20 mouse cellular contexts compared by ENCODE assay signal in the genomic region with DNA sequence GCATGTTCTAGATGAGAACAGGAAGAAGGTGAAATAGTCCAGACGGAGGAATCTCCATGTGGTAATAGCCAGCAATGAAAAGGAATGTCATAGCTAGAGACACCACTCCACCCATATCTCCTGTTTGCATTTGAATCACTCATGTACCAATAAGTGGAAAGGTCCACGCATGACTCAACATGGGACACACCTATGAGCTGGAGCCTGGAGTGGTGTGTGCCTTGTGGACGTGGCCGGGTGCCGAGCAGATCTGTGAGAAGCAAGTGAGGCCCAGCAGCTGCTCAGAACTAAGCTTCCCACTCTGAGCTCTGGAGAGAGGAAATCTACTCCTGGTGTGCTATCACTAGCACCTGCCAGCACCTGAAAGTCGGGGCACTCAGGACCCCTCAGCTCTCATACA.
"Had no signal": no experiment of that assay in that cellular context is flagged by ENCODE, and none has a peak within 500 bp of the region (broad histone marks: within the 10 kb centered on the region; RNA-seq: fewer than 3 reads in every experiment).

No protein-coding gene starts in this region.

- H3K27ac ChIP-seq: liver, embryonic 12.5 days; liver, embryonic 14.5 days; lung, embryonic 15.5 days; midbrain, embryonic 10.5 days; midbrain, embryonic 12.5 days; neural tube, embryonic 13.5 days; neural tube, embryonic 15.5 days had no signal

- H3K4me1 ChIP-seq: liver, embryonic 12.5 days; lung, embryonic 15.5 days had no signal

- H3K4me2 ChIP-seq: liver, embryonic 12.5 days; lung, embryonic 15.5 days; midbrain, embryonic 12.5 days; neural tube, embryonic 13.5 days; neural tube, embryonic 15.5 days had no signal

- H3K9me3 ChIP-seq: liver, embryonic 12.5 days; lung, embryonic 15.5 days; midbrain, embryonic 10.5 days; midbrain, embryonic 12.5 days; neural tube, embryonic 13.5 days; neural tube, embryonic 15.5 days had no signal

- H3K4me3 ChIP-seq: liver, embryonic 12.5 days; lung, embryonic 15.5 days; midbrain, embryonic 10.5 days; midbrain, embryonic 12.5 days; myocyte; neural tube, embryonic 13.5 days; neural tube, embryonic 15.5 days had no signal

- DNase-seq: lung, postnatal 14 days; midbrain, embryonic 14.5 days; retina, postnatal 1 day; right cerebral cortex, adult 18-20 months; right cerebral cortex, postnatal 25 days; right cerebral cortex, postnatal 4 days; spleen, adult 18-20 months; thymus, adult 2 months; thymus, postnatal 25 days; thymus, postnatal 4 days had no signal

- H3K9ac ChIP-seq: liver, embryonic 12.5 days; liver, embryonic 14.5 days; lung, embryonic 15.5 days; midbrain, embryonic 12.5 days; neural tube, embryonic 13.5 days; neural tube, embryonic 15.5 days had no signal

- H3K36me3 ChIP-seq: liver, embryonic 12.5 days; lung, embryonic 15.5 days; midbrain, embryonic 10.5 days; midbrain, embryonic 12.5 days; neural tube, embryonic 13.5 days; neural tube, embryonic 15.5 days had no signal

- H3K27me3 ChIP-seq: liver, embryonic 12.5 days; lung, embryonic 15.5 days; midbrain, embryonic 12.5 days; neural tube, embryonic 13.5 days; neural tube, embryonic 15.5 days had no signal

- ATAC-seq: liver, embryonic 12.5 days; lung, postnatal 0 days; midbrain, embryonic 16.5 days had no signal
